Mouse (Mus musculus): ENCODE measurements around the gene Stard7.
"Not testable (repeated sequence)": the region's sequence is repeated elsewhere in the genome, so short reads cannot be mapped to it uniquely, and the experiment has no call there.

Gene Stard7

GRCm38 (mm10) chr2:127269491-127270299 is at the start of gene Stard7:
TSS of gene Stard7 (plus strand) at chr2:127270218.
- peak; percentile 91 to 92 for DNase-seq

GRCm38 (mm10) chr2:127225261-127225660 is 44.8 kb upstream of the Stard7 start:
- no peak for DNase-seq

GRCm38 (mm10) chr2:127237897-127238610 is 32.0 kb upstream of the Stard7 start:
- no peak for DNase-seq

GRCm38 (mm10) chr2:127240065-127240464 is 30.0 kb upstream of the Stard7 start:
- no peak for DNase-seq

GRCm38 (mm10) chr2:127247592-127248333 is 22.3 kb upstream of the Stard7 start, which contains the start of the genes Ciao1 and Tmem127:
TSS of gene Ciao1 (minus strand) at chr2:127247816.
TSS of gene Tmem127 (plus strand) at chr2:127247908.
- DNase-seq: peak; percentile 96

- DNase-seq: peak; percentile 52 to 58
Measured at GRCm38 (mm10) chr2:127248334-127249004, 21.5 kb upstream of the Stard7 start.

GRCm38 (mm10) chr2:127250291-127251008 is 19.6 kb upstream of the Stard7 start:
- DNase-seq: no peak

- no peak for DNase-seq
Measured at GRCm38 (mm10) chr2:127251457-127251856, 18.6 kb upstream of the Stard7 start.

- DNase-seq: no peak
Measured at GRCm38 (mm10) chr2:127251880-127252527, 18.0 kb upstream of the Stard7 start.

- DNase-seq: no peak
Measured at GRCm38 (mm10) chr2:127252787-127253186, 17.2 kb upstream of the Stard7 start.

GRCm38 (mm10) chr2:127254604-127255134 is 15.3 kb upstream of the Stard7 start:
- DNase-seq: no peak

GRCm38 (mm10) chr2:127255294-127255693 is 14.7 kb upstream of the Stard7 start:
- DNase-seq: no peak

- DNase-seq: no peak
Measured at GRCm38 (mm10) chr2:127259340-127259739, 10.7 kb upstream of the Stard7 start.

- DNase-seq: no peak
Measured at GRCm38 (mm10) chr2:127262480-127262879, 7.5 kb upstream of the Stard7 start.

- DNase-seq: no peak
Measured at GRCm38 (mm10) chr2:127267854-127268253, 2.2 kb upstream of the Stard7 start.

GRCm38 (mm10) chr2:127270300-127271041 is 453 bp downstream of the Stard7 start:
- peak; percentile 83 to 86 for DNase-seq

- peak in 1 of 2 experiments; percentile 22 for DNase-seq
Measured at GRCm38 (mm10) chr2:127271042-127271515, 1.1 kb downstream of the Stard7 start.

GRCm38 (mm10) chr2:127272049-127272448 is 2.0 kb downstream of the Stard7 start:
- not testable (repeated sequence) for DNase-seq

GRCm38 (mm10) chr2:127272806-127273205 is 2.8 kb downstream of the Stard7 start:
- peak; percentile 9 to 14 for DNase-seq

- no peak for DNase-seq
Measured at GRCm38 (mm10) chr2:127274590-127274989, 4.6 kb downstream of the Stard7 start.
